In genomic region chr6:148608881-148609280, GRCm38 (mm10) we compare ENCODE assay signal across 21 mouse cellular contexts.
DNase-seq lines count a peak whose midpoint lies in the region; TF ChIP-seq lines count a peak whose summit lies in the region.
"Had no signal": no experiment of that assay in that cellular context is flagged by ENCODE, and none has a peak within 500 bp of the region (broad histone marks: within the 10 kb centered on the region; RNA-seq: fewer than 3 reads in every experiment).

No protein-coding gene starts in this region.

- WGBS in heart, embryonic 10.5 days, result 82% methylated on average over 5 of the region's 5 CpGs

- intact Hi-C loops in gastrocnemius, postnatal 14 days (cut with DNase I; ENCODE audit: low total_unique reads), result no loop called here

- H3K36me3 ChIP-seq in heart, embryonic 10.5 days, result no peaks in the 10 kb centered on the region
- H3K36me3 ChIP-seq: forebrain, embryonic 10.5 days had no signal

- H3K9me3 ChIP-seq in heart, embryonic 10.5 days, result no peaks in the 10 kb centered on the region
- H3K9me3 ChIP-seq: forebrain, embryonic 10.5 days; forebrain, embryonic 13.5 days had no signal

- peak; percentile 18 for DNase-seq in gastrocnemius, adult 18-20 months (ENCODE audit: low spot score)
- no peak for DNase-seq in gastrocnemius, postnatal 10 days
- DNase-seq in heart, adult 18-20 months, result peak; percentile 18 to 19
- no peak for DNase-seq in heart, embryonic 10.5 days (ENCODE audit: low spot score)
- DNase-seq in gastrocnemius, postnatal 14 days, result peak; percentile 5
- peak; percentile 32 for DNase-seq in skeletal muscle tissue, adult 2 months (ENCODE audit: low read depth, low spot score)
- no peak for DNase-seq in layer of hippocampus, adult 2 months (ENCODE audit: low spot score in 2 of 2)
- DNase-seq: adrenal gland, adult 8-10 months; adrenal gland, postnatal 25 days; cerebellum, adult 11-12 months; cerebellum, adult 8-10 months; cerebellum, postnatal 10 days; cerebellum, postnatal 36 days; embryo, embryonic 11 days; heart, postnatal 4 days; kidney, adult 18-20 months had no signal

- H3K27ac ChIP-seq in heart, embryonic 10.5 days, result no peak overlapping the region
- no peak overlapping the region for H3K27ac ChIP-seq in layer of hippocampus, adult 2 months
- H3K27ac ChIP-seq: forebrain, embryonic 10.5 days; forebrain, embryonic 13.5 days; heart, adult 2 months; hindbrain, embryonic 14.5 days; hindbrain, postnatal 0 days had no signal

- no peaks in the 10 kb centered on the region for H3K27me3 ChIP-seq in heart, embryonic 10.5 days (ENCODE audit: insufficient read depth, poor library complexity, severe bottlenecking)
- H3K27me3 ChIP-seq: forebrain, embryonic 13.5 days had no signal

- no peak for TF ChIP-seq CTCF in layer of hippocampus, adult 2 months (conservative IDR thresholded peaks at IDR 0.05)

- no peak overlapping the region for H3K4me3 ChIP-seq in heart, embryonic 10.5 days
- no peak overlapping the region for H3K4me3 ChIP-seq in layer of hippocampus, adult 2 months
- H3K4me3 ChIP-seq: forebrain, embryonic 10.5 days; forebrain, embryonic 13.5 days; heart, adult 2 months had no signal

- 0 out of 2 replicates have a peak, but pooled peaks cover 1% of the 10 kb centered on the region for H3K4me1 ChIP-seq in heart, embryonic 10.5 days
- H3K4me1 ChIP-seq: forebrain, embryonic 10.5 days; forebrain, embryonic 13.5 days had no signal

Comparison
In these comparisons a context has a peak if more than half of its experiments do, and no peak if none do; other contexts are left out.
1. DNase-seq: peak in gastrocnemius, adult 18-20 months (single experiment), heart, adult 18-20 months (2 of 2), gastrocnemius, postnatal 14 days (single experiment) and skeletal muscle tissue, adult 2 months (single experiment); none in gastrocnemius, postnatal 10 days (single experiment), heart, embryonic 10.5 days (single experiment) and layer of hippocampus, adult 2 months (0 of 2).